Mouse (Mus musculus) kidney, adult 9 months (tissue): ENCODE results near the gene Rnase2a.
A peak's percentile ranks its signal among the peaks of the same experiment; 100 is the strongest.
"Not testable (repeated sequence)": the region's sequence is repeated elsewhere in the genome, so short reads cannot be mapped to it uniquely, and the experiment has no call there.

Experiments used
- DNase-seq: peaks from one replicate; pipeline ENCODE4 v3.0.0; 2022

Rnase2a gene

DNA sequence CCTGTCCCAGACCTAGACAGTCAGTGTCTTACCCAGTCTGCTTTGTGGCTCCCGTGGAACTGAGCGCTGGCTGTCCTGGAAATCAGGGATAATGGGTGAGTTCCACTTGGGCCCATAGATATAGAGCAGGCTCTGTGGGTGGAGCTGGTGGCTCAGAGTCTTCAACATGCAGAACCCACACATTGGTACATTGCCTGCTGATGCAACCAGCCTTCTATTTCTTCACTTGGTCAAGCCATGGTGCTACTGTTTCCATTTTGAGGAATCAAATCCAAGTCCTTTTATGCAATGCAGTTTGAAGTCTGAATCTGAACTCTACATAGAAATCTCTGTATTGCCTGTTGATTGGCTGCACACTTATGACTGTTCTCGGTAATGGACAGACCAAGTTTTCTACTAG is at the start of gene Rnase2a:
Gene Rnase2a, minus strand, starts transcription at position 72 of the 400 bp plus-strand sequence.
- no peak for DNase-seq

DNA sequence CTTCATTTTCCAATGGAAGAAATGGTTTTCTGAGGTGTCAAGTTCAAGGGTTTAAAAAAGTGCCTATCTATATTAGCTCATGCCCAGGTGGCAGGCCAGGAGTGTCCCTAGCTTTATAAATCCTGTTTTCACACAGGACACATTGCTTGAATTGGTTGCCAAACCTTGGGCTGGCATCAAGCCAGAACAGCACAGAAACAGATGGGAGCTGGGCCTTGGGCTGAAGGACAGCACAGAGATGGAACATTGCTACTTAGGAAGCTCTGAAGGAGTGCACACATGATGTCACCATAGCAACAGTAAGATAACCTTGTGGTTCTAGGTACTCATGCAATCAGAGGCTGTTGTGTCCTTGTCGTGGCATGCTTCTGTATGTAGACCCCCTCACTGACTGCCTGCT is 35.6 kb upstream of the Rnase2a start:
- no peak for DNase-seq

DNA sequence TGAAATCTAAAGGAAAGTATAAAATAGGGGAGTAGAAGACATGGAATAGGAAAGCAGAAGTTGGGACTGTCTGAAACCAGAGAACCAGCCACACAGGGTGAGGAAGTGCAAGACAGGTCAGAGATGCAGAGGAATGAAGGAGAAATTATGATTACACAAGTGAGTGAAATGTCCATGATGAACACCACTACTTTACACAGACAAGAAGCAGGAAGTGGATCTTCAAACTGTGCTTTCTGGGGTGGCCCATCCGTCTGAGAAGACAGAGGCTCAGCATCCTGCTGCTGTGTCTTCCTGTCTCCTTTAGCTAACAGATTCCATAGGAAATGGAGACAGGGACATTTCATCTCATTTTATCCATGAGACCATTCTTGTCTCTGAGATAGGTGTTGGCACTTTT is 22.6 kb upstream of the Rnase2a start:
- not testable (repeated sequence) for DNase-seq

DNA sequence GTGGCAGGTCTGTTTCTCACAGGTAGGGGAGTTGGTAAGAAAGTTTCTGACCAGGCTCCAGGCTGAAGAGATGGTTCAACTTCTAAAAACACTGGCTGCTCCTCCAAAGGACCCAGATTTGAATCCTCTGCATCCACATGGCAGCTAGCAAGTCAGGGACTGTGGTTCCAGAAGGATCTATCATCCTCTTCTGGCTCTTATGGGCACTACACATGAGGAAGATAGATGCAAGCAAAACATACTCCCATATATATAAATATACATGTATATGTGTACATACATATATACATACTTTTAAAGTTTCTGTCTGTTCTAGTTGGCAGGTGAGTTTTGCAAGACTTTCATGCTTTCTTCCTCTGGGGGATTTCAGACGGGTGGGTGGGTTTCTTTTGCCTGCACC is 12.8 kb upstream of the Rnase2a start:
- no peak for DNase-seq

DNA sequence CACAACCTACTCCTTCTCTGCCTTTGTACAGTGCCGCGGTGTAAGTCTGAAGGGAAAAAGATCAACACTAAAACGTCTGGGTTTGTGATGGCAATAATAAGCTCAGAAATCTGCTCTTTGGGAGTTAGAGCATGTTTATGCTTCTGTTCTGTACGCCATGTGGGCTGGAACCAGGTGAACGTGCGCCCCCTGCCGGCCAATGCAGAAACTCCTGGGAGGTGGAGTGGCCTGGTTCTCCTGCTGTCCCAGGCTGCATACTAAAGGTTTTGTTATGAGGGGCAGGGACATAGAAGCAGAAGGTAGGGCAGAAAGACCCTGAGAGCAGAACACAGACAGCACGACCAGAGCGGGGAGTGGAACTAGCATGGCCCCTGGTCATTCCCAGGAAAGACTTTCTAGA is 10.2 kb upstream of the Rnase2a start:
- DNase-seq = peak; percentile 71

DNA sequence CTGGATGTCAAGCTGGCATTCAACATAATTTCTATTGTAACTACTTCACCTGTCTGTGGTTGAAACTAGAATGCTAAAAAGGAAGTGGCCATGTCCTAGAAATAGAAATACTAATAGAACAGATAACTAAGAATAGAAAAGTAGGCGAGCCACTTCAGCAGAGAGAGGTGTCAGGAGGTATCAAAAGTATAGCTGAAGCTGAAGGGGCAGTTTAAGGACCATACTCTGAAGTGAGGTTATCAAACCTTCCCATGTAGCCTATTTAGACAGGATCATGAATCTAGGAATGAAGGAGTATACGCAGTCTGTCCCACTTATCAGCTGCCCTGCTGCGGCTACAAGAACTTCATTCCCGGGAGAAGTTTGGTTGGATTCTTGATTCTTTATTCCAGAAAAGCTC is 9.8 kb upstream of the Rnase2a start:
- DNase-seq = no peak

DNA sequence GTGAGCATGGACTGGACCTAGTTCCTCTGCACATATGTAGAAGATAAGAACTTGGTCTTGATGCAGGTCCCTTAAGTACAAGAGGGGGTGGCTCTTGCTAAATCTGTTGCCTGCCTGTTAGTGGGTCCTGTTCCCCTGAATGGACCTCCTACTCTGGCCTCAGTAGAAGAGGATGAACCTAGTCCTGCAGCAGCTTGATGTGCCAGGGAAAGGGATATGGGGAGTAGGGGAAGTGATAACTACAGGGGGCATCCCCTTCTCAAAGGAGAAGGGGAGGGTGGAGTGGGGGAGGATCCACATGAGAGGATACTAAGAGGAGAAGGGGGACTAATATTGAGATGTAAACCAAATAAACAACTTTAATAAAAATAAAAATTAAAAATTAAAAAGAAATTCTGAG is 6.5 kb upstream of the Rnase2a start:
- DNase-seq = no peak

DNA sequence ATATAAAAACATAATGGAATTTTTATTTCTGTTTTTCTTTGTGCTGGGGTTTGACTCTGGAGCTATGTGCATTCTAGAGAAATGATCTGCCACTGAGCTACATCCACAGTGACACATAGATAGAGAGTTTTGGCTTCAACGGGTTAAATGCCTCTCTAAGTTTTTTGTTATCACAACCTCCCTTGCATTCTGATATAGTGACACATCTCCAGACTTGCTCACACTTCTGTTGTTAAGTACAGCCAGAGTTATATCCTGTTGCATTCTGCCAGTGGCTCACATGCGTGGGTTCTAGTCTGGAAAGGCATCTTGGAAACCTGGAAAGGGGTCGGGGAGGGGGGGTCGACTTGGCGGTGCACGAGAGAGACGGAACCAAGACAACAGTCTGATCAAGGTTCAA is 3.8 kb upstream of the Rnase2a start:
- DNase-seq = no peak

DNA sequence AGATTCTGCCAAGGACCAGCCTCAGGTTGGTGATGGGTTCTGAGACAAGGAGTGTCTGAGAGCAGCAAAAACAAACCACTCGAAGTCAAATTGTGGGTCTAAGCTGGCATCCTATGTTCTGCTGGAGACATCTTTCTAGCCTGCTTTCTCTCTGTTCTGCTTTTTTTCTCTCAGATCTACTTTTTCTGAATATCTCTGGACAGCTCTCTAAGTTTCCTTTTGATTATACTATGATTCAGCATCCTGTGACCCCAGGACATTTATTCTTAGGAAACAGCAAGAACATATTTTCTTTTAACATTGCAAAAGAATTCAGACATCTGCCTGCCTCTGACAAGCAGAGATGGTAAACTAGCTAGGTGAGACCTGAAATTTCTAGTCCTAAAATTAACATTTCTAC is 2.3 kb downstream of the Rnase2a start:
- no peak for DNase-seq

DNA sequence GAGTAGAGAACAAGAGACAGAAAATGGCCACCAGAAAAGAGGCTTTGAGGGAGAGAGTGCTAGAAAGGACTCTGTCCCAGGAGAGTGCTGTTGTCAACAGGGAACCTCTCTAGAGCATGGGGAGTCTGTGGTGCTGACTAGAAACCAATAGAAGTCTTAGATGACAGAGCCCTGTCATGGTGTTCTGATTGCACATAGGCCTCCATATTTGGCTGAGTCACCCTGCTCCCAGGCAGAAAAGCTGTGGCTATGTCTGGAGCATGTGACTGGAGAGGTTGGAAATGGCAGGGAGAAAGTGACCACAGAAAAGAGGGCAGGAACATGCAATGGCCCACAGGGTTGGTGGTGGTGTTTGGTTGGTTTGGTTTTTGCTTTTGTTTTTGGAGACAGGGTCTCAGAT is 3.7 kb downstream of the Rnase2a start:
- not testable (repeated sequence) for DNase-seq

DNA sequence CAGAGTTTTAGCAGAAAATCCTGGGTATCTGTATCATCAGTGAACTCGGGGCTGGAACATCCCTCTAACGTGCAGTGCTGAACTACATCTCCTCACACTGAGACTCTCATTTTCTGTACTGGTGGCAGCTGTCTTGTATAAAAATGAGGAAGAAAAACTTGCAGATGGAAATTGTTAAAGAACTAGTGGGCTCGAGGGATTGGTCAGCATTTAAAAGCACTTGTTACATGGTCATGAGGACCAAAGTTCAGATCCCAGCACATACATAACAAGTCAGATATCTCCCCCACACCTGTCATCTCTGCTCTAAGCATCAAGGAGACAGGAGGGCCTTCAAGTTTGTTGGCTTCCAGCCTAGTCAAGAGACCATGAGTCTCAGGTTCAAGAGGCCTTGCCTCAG is 5.6 kb downstream of the Rnase2a start:
- no peak for DNase-seq

DNA sequence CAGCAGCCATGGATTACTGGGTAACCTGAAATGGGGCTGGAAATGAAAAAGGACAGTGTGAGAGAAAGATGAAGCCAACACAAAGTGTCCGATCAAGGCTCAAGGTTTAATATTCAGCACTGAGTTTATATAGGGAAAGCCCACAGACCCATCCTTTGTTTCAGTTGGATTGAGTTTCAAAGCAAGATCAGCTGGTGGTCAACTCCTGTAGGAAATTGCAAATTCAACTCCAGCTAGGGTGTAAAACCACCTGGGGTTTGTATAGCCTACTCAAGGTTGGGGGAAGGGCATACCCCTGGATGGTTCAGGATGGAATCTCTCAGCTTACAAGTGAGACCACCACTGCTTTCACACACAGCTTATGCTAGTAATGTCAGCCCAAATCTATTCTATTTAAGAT is 8.2 kb downstream of the Rnase2a start:
- DNase-seq = no peak

DNA sequence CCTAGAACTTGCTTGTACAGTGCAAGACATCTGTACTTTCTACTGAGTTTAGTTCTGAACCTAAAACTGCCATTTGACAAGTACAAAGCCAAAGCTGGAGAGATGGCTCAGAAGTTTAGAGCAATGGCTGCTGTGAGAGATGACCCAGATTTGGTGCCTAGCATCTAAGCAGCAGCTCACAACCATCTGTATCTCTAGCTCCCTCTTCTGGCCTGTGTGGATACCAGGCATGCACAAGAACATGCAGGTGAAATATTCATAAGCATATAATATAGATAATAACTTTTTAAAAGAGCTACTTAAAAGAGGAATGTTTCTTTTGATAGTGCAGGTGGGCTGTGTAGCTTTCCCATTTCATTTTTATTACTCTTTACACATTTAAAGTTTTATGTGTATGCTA is 15.0 kb downstream of the Rnase2a start:
- DNase-seq = peak; percentile 70

DNA sequence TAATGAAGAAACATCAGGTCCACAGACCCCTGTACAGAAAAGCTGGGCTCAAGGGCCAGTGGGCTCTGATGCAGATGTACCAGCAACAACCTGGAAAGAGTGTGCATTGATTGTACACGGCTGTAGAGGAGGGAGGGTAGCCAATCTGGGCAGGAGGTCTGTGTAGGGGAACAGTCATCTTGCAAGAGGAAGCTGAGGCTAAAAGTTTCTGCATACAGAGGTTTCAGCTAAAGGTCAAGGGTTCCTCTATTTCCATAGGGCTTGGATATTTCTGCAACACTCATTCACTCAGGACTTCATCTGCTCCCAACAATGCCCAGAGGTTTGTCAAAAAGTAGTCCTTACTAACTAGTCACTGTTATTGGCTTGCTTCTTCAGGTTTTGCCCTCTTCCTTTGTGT is 18.4 kb downstream of the Rnase2a start:
- not testable (repeated sequence) for DNase-seq

DNA sequence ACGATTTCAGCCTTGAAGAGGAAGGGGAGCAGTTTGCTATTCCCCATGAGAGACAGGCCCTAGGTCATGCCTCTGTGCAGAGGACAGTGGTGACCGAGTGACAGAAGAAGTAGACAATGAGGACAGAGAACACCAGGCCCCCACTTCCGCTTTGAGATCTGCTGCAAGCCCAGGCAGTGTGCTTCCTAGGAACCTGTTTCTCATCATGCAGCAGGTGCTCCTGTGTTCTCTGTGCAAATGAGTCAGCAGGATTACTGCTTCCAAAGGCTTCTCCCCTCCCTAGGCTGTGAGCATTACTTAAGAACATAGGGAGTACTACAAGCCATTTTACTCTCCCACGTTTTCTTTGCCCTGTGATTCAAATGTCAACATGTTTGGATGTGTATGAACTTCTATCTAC is 26.3 kb downstream of the Rnase2a start:
- DNase-seq = not testable (repeated sequence)

DNA sequence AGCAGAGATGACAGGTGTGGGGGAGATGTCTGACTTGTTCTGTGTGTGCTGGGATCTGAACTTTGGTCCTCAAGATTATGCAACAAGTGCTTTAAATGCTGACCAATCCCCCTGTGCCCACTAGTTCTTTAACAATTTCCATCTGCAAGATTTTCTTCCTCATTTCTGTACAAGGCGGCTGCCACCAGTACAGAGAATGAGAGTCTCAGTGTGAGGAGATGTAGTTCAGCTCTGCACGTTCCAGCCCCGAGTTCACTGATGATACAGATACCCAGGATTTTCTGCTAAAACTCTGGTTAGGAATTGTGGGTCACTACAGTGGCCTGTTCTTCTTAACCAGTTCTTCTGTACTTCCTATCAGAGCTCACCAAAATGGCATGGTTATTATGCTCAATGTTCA is 35.8 kb downstream of the Rnase2a start:
- DNase-seq = not testable (repeated sequence)
